Mouse (Mus musculus) spleen, postnatal 10 days (tissue): Measurements from ENCODE around the gene Fgfr2.
"Not testable (repeated sequence)": the region's sequence is repeated elsewhere in the genome, so short reads cannot be mapped to it uniquely, and the experiment has no call there.

ENCODE experiments used
- DNase-seq, 2 experiments: peaks; one replicate each; pipeline ENCODE4 v3.0.0; 2021 to 2022; ENCODE audit warnings: low spot score in 2 of 2

Fgfr2 gene

DNA sequence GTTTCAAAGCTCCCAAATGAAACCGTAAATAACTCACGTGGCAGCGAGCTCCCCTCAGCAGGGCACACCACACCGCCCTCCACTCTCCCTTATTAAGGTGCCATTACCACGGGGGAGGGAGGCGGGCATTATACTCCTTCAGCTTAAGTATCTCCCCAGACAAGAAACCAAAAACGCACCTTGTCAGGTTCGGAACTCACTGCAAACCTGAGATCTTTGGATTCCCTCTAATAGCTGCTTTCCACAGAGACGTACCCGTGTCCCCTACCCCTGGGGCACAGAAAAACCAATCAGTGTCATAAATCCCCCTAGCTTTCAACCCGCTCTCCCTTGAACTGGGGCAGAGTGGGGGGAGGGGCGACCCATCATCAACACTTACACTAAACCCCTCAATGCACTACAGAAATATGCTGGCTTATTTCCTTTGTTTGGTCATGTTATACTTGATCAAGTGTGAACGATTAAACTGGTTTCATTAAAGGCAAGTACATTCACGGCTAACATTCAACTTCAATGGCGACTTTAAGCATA is 2.9 kb downstream of the Fgfr2 start:
- no peak for DNase-seq

- DNase-seq: no peak
Observed at GRCm38 (mm10) chr7:133117815-133118214, 5.3 kb downstream of the Fgfr2 start.

GRCm38 (mm10) chr7:133116542-133116941 is 6.6 kb downstream of the Fgfr2 start:
- no peak for DNase-seq

GRCm38 (mm10) chr7:133115886-133116285 is 7.3 kb downstream of the Fgfr2 start:
- DNase-seq: no peak

DNA sequence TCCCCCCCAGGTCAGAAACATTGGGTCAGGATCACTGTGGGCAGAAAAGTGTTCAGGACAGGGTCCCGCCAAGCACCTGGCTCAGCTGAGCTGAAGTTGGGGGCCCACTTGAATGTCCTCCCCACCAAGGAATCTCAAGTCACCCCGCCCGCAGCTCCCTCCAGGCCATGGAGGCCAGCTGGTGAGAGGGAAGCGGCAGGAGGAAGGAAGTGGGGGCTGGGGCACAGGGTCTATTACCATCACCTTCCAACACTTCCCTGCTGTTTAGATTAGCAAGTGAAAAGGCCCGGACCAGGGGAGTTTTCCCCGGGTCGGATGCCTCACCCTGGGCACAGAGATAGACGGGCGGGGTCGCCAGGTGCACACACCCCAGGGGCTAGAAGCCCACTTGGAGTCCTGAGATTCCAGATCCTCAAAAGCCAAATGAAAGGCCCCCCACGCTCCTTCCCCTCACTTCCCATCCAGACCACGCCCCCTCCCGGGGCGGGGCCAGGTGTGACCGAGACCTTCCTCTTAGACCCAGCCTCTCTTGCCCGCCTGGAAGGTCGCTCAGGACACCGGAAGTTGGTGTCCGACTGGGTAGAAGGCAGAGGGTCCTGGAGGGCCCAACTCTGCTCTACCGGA is 8.2 kb downstream of the Fgfr2 start:
- peak in 1 of 2 experiments; percentile 50 for DNase-seq

- no peak for DNase-seq
Observed at GRCm38 (mm10) chr7:133113185-133113895, 9.8 kb downstream of the Fgfr2 start.

DNA sequence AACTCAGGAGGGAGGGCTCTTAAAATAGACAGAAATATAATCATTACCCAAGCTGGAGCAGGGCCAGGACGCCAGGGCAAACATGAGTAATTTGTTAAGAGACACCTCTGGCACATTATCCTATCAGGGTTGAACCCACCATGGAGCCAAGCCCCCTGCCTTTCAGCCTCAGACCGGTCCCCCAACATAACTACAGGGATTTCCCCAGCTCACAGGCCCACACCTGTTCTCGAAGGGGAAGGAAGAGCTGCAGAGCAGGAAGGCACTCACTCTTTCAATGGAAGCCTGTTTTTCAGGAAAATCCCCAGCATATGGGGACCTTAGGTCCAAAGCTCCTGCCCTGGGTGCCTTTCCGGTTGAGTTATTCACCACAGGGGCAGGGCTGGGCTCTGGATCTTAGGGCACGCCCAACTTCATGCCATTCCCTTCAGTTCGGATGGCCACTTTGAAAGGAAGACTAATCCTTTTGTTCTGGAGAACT is 10.8 kb downstream of the Fgfr2 start:
- DNase-seq: no peak

- DNase-seq: no peak
Observed at GRCm38 (mm10) chr7:133109442-133109841, 13.7 kb downstream of the Fgfr2 start.

- DNase-seq: peak in 1 of 2 experiments; percentile 26
Observed at GRCm38 (mm10) chr7:133108695-133109094, 14.5 kb downstream of the Fgfr2 start.

DNA sequence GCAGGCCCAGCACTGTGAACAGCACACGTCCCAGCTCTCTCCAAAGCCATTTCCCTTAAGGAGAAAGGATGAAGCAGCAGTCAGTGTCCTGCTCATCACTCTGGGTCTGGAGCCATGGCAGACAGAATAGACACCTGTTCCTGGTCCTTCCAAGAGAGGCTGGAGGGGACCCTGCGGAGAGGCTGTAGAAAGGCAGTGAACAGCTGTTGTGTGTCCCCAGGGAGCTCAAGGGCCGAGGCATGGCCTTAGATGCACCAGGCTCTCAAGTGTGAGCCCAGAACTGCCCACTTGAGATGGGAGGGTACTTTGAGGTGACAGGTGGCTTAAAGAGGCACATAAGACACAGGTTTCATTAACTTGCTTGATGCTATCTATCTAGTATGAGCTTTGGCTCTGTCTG is 20.6 kb downstream of the Fgfr2 start:
- DNase-seq: no peak

DNA sequence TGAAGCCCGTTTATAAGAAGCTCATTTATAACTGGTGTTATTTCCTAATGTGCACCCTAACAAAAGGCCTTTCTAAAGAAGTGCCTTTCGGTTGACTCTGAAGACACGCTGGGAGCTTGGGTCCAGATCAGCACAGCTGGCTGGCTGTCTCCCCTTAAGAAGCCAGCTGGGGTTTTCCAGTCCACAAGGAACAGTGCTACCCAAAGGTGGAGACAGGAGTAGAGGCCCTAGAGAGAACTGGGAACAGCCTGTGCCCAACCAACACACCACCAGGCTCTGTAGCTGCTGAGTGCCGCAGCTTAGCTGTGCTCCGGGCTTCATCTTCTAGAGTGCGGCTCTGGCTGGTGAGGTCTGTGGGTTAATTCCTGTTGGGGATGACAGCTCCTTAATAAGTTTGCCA is 22.1 kb downstream of the Fgfr2 start:
- no peak for DNase-seq

DNA sequence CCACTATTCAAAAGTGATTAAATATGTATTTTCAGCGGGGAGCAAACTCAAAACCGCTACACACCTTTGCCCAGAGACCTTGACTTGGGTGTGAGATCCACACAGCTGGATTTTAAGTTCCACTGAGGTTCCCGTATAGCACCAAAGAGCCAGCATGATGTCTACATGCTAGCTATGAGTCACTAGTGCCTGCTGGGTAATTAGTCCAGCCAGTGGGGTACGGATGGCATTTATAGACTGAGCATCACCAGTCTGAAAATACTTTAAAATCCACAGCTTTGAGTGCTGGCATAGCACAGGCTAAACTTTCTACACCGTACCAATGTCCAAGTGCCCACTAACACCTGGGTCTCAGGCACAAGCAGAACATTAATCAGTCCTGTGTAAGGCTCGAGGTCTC is 23.0 kb downstream of the Fgfr2 start:
- no peak for DNase-seq

GRCm38 (mm10) chr7:133099266-133099665 is 23.9 kb downstream of the Fgfr2 start:
- no peak for DNase-seq

GRCm38 (mm10) chr7:133098118-133098793 is 24.9 kb downstream of the Fgfr2 start:
- DNase-seq: no peak

- DNase-seq: not testable (repeated sequence)
Observed at GRCm38 (mm10) chr7:133095610-133096009, 27.5 kb downstream of the Fgfr2 start.

GRCm38 (mm10) chr7:133094711-133095495 is 28.2 kb downstream of the Fgfr2 start:
- no peak for DNase-seq

DNA sequence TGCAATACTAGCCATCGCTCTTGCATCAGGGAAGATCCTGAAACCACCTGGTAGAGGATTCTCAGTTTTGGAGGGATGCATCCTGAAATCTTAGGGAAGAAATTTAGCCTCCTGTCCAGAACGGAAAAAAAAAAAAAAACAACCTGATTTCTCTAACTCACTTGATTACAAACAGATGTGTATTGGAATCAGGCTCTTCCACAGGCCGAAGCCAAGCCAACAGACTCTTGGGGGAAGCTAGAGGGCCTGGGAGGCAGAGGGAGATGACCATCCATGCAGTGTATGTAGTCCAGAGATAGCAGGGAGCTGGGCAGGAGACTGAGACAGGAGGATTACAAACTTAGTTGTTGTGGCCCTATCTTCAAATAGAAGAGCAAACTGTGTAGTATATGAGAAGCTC is 29.0 kb downstream of the Fgfr2 start:
- DNase-seq: no peak

DNA sequence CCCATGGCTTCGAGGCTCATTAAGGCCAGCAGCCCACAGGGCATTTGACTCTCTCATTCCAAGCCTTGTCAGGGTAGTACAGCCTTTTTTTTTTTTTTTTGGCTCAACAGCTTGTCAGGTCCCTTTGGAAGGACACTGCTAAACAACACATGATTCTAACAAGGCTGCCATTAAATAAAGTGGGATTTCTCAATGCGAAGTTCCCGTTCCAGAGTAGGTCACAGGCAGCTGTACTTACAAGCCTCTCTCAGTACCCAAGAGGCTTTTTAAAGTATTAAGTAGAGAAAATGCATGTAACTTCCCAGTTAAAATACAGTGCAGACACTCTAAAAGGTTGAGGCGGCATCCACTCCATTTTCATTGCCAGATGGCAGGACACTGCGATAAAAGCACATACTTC is 29.4 kb downstream of the Fgfr2 start:
- no peak for DNase-seq

DNA sequence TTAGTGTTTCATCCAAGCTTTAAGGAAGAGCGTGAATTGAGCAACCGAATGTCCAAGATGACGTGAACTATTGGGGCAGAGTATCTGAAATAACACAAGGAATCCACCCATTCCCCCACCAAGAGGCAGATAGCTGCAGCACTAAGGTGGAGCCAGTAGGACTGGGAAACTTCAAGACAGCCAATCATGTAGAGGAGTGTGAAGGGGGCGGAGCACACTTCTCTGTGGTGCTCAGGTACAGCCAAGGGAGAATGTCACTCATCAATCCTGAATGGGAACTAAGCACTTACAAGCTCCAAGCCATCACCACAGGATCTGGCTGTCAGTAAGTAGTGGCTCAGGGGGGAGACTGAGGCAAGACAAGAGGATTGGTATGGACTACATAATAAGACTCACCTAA is 32.5 kb downstream of the Fgfr2 start:
- no peak for DNase-seq

DNA sequence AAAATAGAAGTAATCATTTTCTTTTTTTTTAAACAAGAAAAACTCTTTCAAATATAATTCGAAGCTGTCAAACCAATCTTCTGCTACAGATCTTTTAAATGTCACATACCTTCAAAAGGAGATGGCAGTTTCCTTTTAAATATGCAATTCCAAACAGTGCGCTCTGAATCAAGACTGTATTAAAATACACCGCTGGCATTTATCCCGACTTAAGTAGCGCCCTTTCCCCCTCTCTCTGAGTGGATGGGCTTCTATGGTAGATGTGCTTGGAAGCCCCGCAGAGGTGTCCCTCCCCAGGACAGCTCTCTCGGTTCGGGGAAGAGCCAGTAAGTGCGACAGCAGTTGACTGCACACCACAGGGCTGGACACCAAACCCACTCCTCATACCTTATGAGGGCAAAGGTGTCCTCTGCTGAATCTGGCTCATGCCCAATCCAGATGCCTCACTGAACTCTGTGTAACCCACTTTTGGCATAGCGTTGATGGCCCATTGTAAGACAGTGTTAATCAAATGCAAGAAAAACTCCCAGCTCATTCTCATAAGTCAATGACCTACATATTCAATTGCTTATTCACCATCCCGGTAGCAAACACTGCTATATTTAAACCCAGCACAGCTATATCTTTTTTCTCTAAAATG is 33.4 kb downstream of the Fgfr2 start:
- DNase-seq: no peak

- peak in 1 of 2 experiments; percentile 19 for DNase-seq
Observed at GRCm38 (mm10) chr7:133088830-133089261, 34.3 kb downstream of the Fgfr2 start.
